Mouse (Mus musculus): ENCODE results near the gene Magi2.

The Magi2 gene

DNA sequence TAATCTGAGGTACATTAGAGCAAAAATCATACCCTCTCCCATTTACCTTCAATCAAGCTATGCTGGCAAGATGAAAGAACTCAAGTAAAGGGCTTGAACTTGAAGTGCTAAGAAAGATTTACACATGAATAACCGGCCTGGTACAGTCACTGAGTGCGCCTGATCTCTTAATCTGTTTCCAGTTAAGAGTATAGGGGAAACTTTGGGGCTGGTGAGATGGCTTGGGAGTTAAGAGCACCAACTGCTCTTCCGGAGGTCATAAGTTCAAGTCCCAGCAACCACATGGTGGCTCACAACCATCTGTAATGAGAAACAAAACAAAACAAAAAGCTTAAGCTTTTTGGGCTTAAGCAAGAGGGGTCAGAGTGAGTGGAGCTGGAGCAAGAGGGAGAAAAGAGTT lies 1451.7 kb downstream of the Magi2 start:
- no peak for TF ChIP-seq GATA4 (IDR thresholded peaks at IDR 0.05; ENCODE audit: insufficient replicate concordance, low read length)

DNA sequence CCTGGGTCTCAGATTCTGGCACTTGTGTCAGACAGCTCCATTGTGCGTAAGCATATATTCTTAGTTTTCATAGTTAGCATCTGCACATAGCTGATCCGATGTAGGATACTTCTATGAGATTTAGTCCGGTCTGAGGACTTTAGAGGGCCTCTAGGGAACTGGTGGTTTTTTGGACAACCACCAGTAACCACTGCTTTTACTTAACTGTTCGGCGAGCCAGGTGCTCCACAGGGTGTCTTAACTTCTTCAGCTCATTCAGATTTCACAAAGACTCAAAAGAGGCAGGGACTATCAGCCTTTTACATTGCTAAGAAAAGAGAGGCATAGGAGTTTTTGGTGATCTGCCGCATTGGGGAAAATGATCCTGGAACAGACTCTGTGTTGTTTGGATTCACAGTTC lies 1453.1 kb downstream of the Magi2 start:
- no peak for TF ChIP-seq GATA4 (IDR thresholded peaks at IDR 0.05; ENCODE audit: insufficient replicate concordance, low read length)

DNA sequence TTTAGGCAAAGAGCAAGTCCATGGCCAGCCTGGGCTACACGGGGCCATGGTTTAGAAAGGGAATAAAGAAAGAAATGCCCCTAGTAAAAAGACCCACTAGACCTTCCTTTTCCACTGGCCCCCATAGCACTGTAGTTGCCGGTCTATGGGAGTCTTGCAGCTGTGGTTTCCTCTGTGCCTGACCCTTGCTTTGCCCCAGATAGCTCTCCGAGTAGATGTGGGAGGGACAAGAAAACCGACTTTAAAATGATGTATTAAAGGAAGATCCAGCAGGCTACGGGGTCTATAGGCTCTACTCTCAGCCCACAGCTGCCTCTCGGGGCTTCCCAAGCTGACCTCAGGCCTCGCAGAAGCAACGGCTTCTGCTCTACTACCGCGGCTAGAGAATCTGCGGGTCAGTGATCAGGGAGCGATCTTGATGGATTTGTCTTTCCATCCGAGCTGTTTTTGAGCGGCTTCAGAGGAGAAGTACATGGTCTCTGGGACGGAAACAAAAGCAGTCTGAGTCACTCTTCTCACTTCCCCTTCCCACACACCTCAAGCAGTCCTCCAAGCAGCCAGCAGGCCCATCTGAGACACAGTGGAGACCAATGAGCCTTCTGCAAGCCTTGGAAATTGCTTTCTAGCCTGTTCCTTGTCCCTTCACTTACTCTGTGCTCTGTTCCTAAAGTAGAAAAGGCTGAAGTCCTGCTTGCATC lies 1454.1 kb downstream of the Magi2 start:
- no peak for TF ChIP-seq GATA4 (IDR thresholded peaks at IDR 0.05; ENCODE audit: insufficient replicate concordance, low read length)

DNA sequence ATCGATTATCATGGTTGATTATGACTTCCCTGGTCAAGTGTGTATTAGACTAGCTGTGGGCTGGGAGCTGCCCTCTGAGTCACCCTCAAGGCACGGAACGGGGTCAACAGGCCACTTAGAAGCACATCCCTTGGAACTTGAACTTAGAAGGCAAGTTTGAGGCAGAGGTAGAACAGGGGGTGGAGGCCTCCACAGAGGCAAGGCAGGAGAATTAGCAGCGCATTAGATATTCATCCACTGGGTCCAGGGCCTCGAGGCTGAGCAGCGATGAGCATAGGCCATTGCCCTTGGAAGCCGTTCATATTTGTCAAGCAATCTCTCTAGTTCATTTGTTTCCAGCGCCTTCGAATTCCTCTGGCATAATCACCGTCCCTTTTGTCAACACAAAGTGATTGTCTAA lies 1454.8 kb downstream of the Magi2 start:
- TF ChIP-seq GATA4 (IDR thresholded peaks at IDR 0.05; ENCODE audit: insufficient replicate concordance, low read length) = no peak

DNA sequence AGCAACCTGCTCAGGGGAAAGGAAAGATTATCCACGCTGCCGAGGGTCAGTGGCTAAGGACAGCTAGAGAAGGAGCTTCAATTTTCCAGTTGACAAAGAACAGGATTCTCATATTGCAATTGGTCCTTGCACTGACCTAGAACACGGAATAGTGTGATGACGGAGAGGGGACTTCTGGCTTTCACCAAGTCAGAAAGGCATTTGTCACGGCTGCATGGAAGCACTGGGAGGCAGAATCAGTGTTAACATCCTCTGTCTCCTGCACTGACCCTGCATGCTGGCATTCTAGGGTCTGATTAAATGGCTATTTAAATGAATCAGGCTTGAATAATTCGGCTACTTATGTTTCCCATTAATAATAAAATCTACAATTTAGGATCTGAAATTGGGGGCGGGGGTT lies 1455.4 kb downstream of the Magi2 start:
- TF ChIP-seq GATA4 (IDR thresholded peaks at IDR 0.05; ENCODE audit: insufficient replicate concordance, low read length) = no peak

DNA sequence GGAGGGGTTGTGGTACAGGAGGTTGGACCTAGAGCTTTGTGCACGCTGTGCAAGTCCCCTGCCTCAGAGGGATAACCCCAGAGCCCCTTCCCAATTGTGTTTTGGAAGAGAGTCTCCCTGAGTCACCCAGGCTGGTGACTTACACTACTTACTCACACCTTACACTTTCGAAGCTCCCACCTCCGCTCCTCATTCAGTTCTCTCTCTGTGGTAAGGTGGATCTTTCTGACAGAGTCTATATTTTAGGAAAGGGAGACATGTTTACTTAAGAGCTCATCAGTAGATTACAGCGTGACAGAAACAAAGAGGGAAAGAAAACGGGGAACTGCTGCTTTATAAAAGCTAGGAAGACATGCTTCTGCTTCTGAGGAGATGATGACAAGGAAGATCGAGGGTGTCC lies 1457.3 kb downstream of the Magi2 start:
- no peak for TF ChIP-seq GATA4 (IDR thresholded peaks at IDR 0.05; ENCODE audit: insufficient replicate concordance, low read length)

DNA sequence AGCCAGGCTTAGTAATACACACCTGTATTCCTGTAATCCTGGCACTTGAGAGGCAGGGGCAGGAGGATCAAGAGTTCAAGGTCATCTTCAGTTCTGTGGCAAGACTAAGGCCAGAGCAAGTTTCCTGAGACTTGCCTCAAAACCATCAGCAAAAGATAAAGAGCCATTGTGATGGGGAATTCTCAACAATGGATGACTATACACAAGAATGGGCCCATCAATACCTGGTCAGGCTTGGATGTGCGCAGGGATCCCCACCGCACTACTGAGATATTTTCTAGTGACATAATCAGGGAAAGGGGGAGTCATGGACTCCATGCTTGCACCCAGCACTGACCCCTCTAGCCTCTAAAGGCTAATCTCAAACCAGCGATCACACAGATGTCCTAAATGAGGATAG lies 1465.4 kb downstream of the Magi2 start:
- no peak for TF ChIP-seq GATA4 (IDR thresholded peaks at IDR 0.05; ENCODE audit: insufficient replicate concordance, low read length)

DNA sequence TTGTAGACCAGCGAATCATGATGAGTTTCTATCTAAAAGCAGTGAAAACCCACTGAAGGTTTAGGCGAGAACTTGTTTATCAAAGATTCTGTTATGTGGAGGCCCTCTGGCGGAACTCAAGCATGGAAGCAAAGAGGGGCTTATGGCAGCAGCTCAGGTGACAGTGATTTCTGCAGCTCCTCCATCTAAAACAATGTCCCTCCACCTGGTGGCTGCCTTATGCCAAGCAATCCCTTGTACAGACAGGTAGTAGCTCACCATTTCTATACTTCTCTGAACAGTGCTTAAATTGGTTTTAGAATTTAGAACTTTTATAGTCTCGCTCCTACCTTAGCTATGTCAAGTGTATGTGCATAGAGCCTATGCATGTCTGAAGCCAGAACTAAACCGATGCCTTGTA lies 1472.3 kb downstream of the Magi2 start:
- TF ChIP-seq GATA4 (IDR thresholded peaks at IDR 0.05; ENCODE audit: insufficient replicate concordance, low read length) = no peak

DNA sequence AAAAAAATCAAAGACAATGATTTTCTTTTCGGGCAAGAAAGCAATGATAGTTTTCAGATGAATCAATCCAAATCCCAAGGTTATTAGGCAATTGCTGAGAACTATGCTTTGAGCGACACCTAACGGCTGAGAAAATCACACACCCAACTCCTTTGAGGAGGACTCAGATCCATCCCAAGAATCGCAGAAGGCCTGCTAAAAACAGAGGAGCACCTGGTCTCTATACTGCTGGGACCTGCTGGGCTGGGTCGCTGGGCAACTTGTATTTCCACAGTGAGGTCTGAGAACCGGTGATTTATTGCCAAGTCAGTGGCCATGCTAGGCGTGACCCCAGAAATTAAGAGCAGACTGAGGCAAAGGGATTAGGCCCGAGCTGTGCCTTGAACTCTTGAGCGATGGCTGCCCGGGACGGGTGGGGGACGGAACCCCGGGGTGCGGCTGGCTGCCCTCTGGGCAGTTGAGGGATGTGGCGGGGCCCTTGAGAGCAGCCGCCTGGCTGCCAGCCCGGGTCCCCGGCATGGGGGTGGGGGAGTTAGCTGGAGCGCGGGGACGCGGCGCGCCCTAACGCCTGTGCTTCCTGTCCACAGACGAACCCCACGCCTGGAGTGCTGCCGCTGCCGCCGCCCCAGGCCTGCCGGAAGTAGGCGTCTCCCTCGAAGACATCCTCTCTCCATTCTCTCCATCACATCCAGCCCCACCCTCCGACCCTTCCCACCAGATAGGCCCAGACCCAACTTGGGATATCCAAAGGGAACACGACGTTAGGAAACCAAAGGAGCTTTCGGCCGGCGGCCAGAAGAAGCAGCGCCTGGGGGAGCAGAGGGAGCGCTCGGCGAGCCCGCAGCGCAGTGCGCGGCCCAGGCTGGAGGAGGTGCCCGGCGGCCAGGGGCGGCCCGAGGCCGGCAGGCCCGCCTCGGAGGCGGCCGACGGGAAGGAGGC lies 1474.9 kb downstream of the Magi2 start:
- TF ChIP-seq GATA4 (IDR thresholded peaks at IDR 0.05; ENCODE audit: insufficient replicate concordance, low read length) = no peak

DNA sequence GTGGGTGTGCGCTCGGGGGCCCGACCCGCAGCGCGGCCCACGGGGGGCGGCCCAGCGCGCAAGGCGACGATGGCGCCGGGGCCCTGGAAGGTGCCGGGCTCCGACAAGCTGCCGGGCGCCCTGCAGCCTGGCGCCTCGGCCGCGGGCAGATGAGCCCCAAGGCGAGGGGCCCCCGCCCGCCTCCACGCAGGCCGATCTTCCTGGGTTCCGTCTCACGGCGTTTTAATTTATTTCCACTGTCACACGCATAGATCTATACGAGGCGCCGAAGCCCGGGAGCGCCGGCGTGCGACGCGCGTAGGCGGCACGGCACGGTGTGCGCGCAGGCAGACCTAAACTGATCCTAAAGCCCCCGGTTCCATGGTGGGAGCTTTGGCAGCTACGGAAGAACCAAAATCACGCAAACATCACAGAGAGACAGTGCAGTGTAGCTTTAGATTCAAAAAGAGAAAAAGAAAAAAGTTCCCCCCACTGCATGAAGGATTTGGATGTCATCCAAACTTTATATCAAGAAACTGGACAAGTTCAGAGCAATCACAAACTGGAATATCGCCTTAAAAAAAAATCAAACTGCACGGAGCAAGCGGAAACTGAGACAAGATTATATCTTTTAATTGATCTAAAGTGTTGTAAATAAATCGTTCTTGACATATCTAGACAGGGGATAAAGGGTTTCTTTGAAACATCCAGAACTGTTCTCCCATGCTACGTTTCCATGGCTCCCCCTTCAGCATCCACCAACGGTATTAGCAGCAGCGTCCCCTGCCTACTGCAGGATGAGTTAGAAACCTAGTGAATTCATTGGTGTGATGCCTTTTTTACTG lies 1475.9 kb downstream of the Magi2 start:
- no peak for TF ChIP-seq GATA4 (IDR thresholded peaks at IDR 0.05; ENCODE audit: insufficient replicate concordance, low read length)

DNA sequence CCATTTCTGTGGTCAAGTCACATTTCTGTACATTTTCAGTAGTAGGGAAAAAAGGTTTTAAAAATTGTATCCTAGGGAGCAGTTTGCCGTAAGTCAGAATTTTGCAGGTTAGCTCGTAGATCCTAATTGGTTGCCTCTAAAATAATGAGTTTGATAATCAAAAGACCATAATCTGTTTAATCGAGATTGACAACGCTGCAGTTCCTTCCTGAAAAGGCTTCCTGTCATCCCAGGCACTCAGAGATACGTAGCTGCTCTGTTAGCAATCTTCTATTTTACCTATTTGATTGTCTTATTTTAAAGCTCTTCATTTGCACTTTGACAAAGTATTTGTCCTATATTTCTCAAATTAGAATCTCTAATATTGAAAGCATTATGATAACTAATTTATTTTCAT lies 1476.5 kb downstream of the Magi2 start:
- TF ChIP-seq GATA4 (IDR thresholded peaks at IDR 0.05; ENCODE audit: insufficient replicate concordance, low read length) = no peak

DNA sequence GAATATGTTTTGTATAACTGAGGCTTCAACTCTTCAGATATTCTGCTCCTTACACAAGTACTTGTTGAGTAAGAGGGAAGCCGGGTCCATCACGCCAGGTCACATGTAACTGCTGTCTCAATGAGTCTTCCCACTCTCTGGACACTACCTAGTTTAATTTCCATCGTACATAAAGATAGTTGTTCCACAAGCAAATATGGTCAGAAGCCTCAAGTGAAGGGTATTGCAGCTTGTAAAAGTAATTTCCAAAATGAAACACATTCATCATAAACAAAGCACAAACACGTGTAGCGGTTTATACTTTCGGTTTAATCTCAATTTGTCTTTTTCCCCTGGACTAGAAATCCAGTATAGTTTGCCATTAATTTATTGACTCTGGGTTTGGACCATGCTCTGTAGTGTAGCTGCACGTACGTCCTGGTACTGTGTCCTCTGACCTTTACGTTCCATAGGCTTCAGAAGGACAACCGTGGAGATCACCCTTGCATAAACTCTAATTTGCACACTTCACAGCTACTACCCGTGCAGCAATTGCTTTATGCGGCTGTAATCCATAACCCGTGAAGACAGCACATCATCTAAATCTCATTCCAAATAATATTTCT lies 1477.2 kb downstream of the Magi2 start:
- no peak for TF ChIP-seq GATA4 (IDR thresholded peaks at IDR 0.05; ENCODE audit: insufficient replicate concordance, low read length)

DNA sequence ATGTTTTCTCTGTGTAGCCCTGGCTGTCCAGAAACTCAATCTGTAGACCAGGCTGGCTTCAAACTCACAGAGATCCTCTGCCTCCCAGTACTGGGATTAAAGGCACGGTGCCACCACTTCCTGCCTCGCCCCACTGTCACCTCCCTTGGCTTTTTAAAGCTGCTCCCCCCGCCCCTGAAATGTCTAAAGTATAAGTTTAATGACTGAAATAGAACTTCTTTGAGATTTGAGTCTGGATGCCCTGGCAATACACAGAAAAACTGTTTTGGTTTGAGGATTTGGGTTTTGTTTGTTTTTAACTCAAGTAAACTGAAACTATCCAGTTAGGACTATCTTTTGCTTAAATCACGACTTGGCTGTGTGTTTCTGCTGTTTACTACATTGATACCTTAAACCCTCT lies 1478.0 kb downstream of the Magi2 start:
- TF ChIP-seq GATA4 (IDR thresholded peaks at IDR 0.05; ENCODE audit: insufficient replicate concordance, low read length) = no peak

DNA sequence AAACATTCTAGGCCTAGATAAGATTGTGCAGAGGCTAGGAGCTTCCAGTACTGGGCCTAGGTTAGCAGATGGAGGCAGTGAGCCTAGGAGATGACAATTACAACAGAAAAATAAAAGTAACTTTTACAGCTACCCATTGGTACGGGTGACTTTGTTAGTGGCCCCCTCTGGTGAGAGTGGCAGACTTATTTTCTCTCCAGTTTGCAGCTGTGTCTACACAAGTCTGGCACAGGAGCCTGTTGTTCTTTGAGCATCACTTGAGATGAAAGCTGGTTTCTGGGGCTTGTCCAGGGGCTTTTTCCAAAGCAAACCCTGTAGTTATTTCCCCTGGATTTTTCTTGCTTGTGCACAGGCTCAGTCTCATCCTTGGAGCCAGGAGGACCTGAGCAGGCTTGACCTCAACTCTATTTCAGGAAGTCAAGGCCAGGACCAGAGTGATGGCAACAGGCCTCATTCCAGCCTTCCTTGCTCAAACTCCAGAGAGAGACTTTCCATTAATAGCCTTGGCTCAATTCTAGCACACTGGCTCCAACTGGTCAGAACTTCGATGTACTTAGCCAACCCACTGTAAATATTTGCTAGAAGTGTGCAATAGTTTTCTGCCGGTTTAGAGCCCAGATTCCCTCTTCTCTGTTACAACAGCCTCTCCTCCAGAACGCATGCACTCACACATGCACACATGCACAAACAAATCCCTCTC lies 1493.5 kb downstream of the Magi2 start:
- no peak for TF ChIP-seq GATA4 (IDR thresholded peaks at IDR 0.05; ENCODE audit: insufficient replicate concordance, low read length)

DNA sequence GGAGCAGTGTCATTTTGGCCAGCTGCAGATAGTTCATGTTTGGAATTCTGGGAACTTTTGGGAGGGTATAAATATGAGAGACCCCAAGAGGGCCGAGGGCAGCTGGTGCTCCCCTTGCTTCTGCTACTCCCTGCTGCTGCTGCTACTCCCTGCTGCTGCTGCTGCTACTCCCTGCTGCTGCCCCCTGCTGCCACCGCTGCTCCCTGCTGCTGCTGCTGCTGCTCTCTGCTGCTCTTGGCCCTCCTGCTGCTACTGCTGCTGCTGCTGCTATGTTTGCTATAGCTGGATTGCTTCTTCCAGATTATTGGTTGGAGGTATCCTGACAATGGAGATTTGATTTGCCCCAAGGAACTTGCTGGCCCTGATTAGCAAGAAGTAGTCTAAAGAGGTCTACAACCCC lies 1512.0 kb downstream of the Magi2 start:
- no peak for TF ChIP-seq GATA4 (IDR thresholded peaks at IDR 0.05; ENCODE audit: insufficient replicate concordance, low read length)

Measured in liver, adult (tissue).